ENCODE assay signal across 12 mouse cellular contexts in genomic region chr1:164814243-164814642, GRCm38 (mm10). TPM values are rescaled to one million over a fixed set of nuclear protein-coding genes. Genes with fewer than 3 reads are reported as not detected.
DNase-seq lines count a peak whose midpoint lies in the region; ATAC-seq and TF ChIP-seq lines count a peak whose summit lies in the region.
"Had no signal": no experiment of that assay in that cellular context is flagged by ENCODE, and none has a peak within 500 bp of the region (broad histone marks: within the 10 kb centered on the region; RNA-seq: fewer than 3 reads in every experiment).

No protein-coding gene starts in this region.

- DNase-seq in adrenal gland, adult 2 months, result peak; percentile 15
- no peak for DNase-seq in adrenal gland, postnatal 25 days
- peak; percentile 59 for DNase-seq in hindbrain, postnatal 0 days (ENCODE audit: low spot score)
- DNase-seq in left cerebral cortex, postnatal 14 days (ENCODE audit: low spot score in 2 of 2), result no peak
- no peak for DNase-seq in stomach, postnatal 0 days (ENCODE audit: low spot score)
- DNase-seq: kidney, adult 18-20 months had no signal

- H3K4me3 ChIP-seq in hindbrain, postnatal 0 days (ENCODE audit: low read length), result no peak overlapping the region
- no peak overlapping the region for H3K4me3 ChIP-seq in hindbrain, embryonic 13.5 days
- H3K4me3 ChIP-seq in neural tube, embryonic 14.5 days (ENCODE audit: low read depth, low read length), result no peak overlapping the region
- no peak overlapping the region for H3K4me3 ChIP-seq in stomach, postnatal 0 days (ENCODE audit: low read depth, low read length)

- 34% methylated on average over 2 of the region's 2 CpGs for WGBS in hindbrain, postnatal 0 days
- WGBS in hindbrain, embryonic 13.5 days, result 65% methylated on average over 2 of the region's 2 CpGs
- WGBS in neural tube, embryonic 14.5 days, result 53% methylated on average over 2 of the region's 2 CpGs
- WGBS in stomach, postnatal 0 days, result 48% methylated on average over 2 of the region's 2 CpGs

- H3K9ac ChIP-seq in hindbrain, postnatal 0 days (replicated peaks; ENCODE audit: low read length), result no peak overlapping the region
- no peak overlapping the region for H3K9ac ChIP-seq in hindbrain, embryonic 13.5 days
- H3K9ac ChIP-seq in neural tube, embryonic 14.5 days (replicated peaks; ENCODE audit: low read depth, low read length), result no peak overlapping the region
- no peak overlapping the region for H3K9ac ChIP-seq in stomach, postnatal 0 days (ENCODE audit: low read length)

- no peaks in the 10 kb centered on the region for H3K9me3 ChIP-seq in hindbrain, postnatal 0 days (ENCODE audit: low read length)
- H3K9me3 ChIP-seq in hindbrain, embryonic 13.5 days, result no peaks in the 10 kb centered on the region
- no peaks in the 10 kb centered on the region for H3K9me3 ChIP-seq in neural tube, embryonic 14.5 days (ENCODE audit: control insufficient read depth, low read length)
- no peaks in the 10 kb centered on the region for H3K9me3 ChIP-seq in stomach, postnatal 0 days (ENCODE audit: control insufficient read depth, low read length)

- no peak for TF ChIP-seq CTCF in hindbrain, postnatal 0 days (IDR thresholded peaks at IDR 0.05; ENCODE audit: low read depth)
- TF ChIP-seq CTCF in stomach, postnatal 0 days (IDR thresholded peaks at IDR 0.05; ENCODE audit: low read depth), result no peak

- ATAC-seq in hindbrain, postnatal 0 days, result peak; percentile 77
- ATAC-seq in hindbrain, embryonic 13.5 days (ENCODE audit: low FRiP score), result no peak
- peak; percentile 83 for ATAC-seq in common myeloid progenitor, adult 5-6 weeks (replicated peaks; ENCODE audit: low read depth, poor library complexity, severe bottlenecking)
- ATAC-seq in neural tube, embryonic 14.5 days (ENCODE audit: low read depth), result peak; percentile 67
- no peak for ATAC-seq in stomach, postnatal 0 days (ENCODE audit: low FRiP score, low TSS enrichment)
- ATAC-seq: lung, postnatal 0 days; Patski had no signal

- intact Hi-C loops in left cerebral cortex, postnatal 14 days (cut with DNase I), result no loop called here

- no peak for TF ChIP-seq EP300 in stomach, postnatal 0 days (optimal IDR thresholded peaks at IDR 0.05)

- H3K36me3 ChIP-seq in hindbrain, postnatal 0 days (ENCODE audit: insufficient read depth, low read length), result no peaks in the 10 kb centered on the region
- H3K36me3 ChIP-seq in hindbrain, embryonic 13.5 days, result no peaks in the 10 kb centered on the region
- no peaks in the 10 kb centered on the region for H3K36me3 ChIP-seq in neural tube, embryonic 14.5 days (ENCODE audit: control insufficient read depth, insufficient read depth, low read length)
- no peaks in the 10 kb centered on the region for H3K36me3 ChIP-seq in stomach, postnatal 0 days (ENCODE audit: control insufficient read depth, insufficient read depth, low read length)

- H3K27me3 ChIP-seq in hindbrain, postnatal 0 days (ENCODE audit: insufficient read depth, low read length), result no peaks in the 10 kb centered on the region
- no peaks in the 10 kb centered on the region for H3K27me3 ChIP-seq in hindbrain, embryonic 13.5 days
- H3K27me3 ChIP-seq in neural tube, embryonic 14.5 days (ENCODE audit: control insufficient read depth, insufficient read depth, low read length), result no peaks in the 10 kb centered on the region
- H3K27me3 ChIP-seq in stomach, postnatal 0 days (ENCODE audit: control insufficient read depth, insufficient read depth, low read length), result no peaks in the 10 kb centered on the region
- H3K27me3 ChIP-seq: Patski had no signal

- H3K27ac ChIP-seq in hindbrain, postnatal 0 days, result peak overlapping the region; percentile 58
- no peak overlapping the region for H3K27ac ChIP-seq in hindbrain, embryonic 13.5 days
- no peak overlapping the region for H3K27ac ChIP-seq in neural tube, embryonic 14.5 days (ENCODE audit: low read depth, low read length)
- H3K27ac ChIP-seq in stomach, postnatal 0 days (replicated peaks), result no peak overlapping the region

- H3K4me2 ChIP-seq in hindbrain, postnatal 0 days (ENCODE audit: low read depth, low read length), result no peak overlapping the region
- H3K4me2 ChIP-seq in hindbrain, embryonic 13.5 days, result no peak overlapping the region
- no peak overlapping the region for H3K4me2 ChIP-seq in neural tube, embryonic 14.5 days (ENCODE audit: low read depth, low read length)
- no peak overlapping the region for H3K4me2 ChIP-seq in stomach, postnatal 0 days (replicated peaks; ENCODE audit: low read depth)

- H3K4me1 ChIP-seq in hindbrain, postnatal 0 days (ENCODE audit: insufficient read depth, low read length), result peaks cover 13% of the 10 kb centered on the region; the same call in 1 of the 2 replicates
- peaks cover 5% of the 10 kb centered on the region; the same call in 1 of the 2 replicates for H3K4me1 ChIP-seq in hindbrain, embryonic 13.5 days (replicated peaks)
- H3K4me1 ChIP-seq in neural tube, embryonic 14.5 days (ENCODE audit: control insufficient read depth, insufficient read depth, low read length), result no peaks in the 10 kb centered on the region
- H3K4me1 ChIP-seq in stomach, postnatal 0 days (replicated peaks; ENCODE audit: control insufficient read depth, insufficient read depth), result no peaks in the 10 kb centered on the region

RNA-seq across cellular contexts. Expression of gene Dpt, which starts 17.8 kb away (rescaled TPM):
- total RNA-seq in adrenal gland, adult 2 months (2021), result 10 to 100 TPM; 22.4 to 46.6 TPM
- polyA plus RNA-seq in adrenal gland, adult 2 months (2012; rRNA removed), result 6.2 and 8.0 TPM in 2 replicates
- total RNA-seq in adrenal gland, postnatal 25 days (2021), result 9.2 and 13.2 TPM in 2 replicates
- total RNA-seq in hindbrain, postnatal 0 days (2014; rRNA removed), result 0.14 and 0.68 TPM in 2 replicates
- 0.83 and 1.1 TPM in 2 replicates for polyA plus RNA-seq in hindbrain, postnatal 0 days (2015; fragmentation: Nextera tagmentation; extraction: Ambion mirVana)
- polyA plus RNA-seq in hindbrain, embryonic 13.5 days (2015; fragmentation: Nextera tagmentation; extraction: Ambion mirVana), result 0.25 and 0.40 TPM in 2 replicates
- not detected in 2 replicates for total RNA-seq in common myeloid progenitor, adult 5-6 weeks (2017)
- polyA plus RNA-seq in neural tube, embryonic 14.5 days (2014; fragmentation: Nextera tagmentation; extraction: Ambion mirVana), result 0.85 TPM in 1 of 2 replicates, not detected in the other
- under 1 TPM; 0.57 to 0.72 TPM for total RNA-seq in left cerebral cortex, postnatal 14 days (2021)
- polyA plus RNA-seq in stomach, postnatal 0 days (2015; fragmentation: Nextera tagmentation; extraction: Ambion mirVana), result 35.6 and 53.9 TPM in 2 replicates
- total RNA-seq: neutrophil, adult 5-6 weeks had no signal

Comparison
In these comparisons a context has a peak if more than half of its experiments do, and no peak if none do; other contexts are left out.
1. DNase-seq: peak in adrenal gland, adult 2 months (single experiment) and hindbrain, postnatal 0 days (single experiment); none in adrenal gland, postnatal 25 days (single experiment), left cerebral cortex, postnatal 14 days (0 of 2) and stomach, postnatal 0 days (single experiment).
2. ATAC-seq: peak in hindbrain, postnatal 0 days (single experiment), common myeloid progenitor, adult 5-6 weeks (single experiment) and neural tube, embryonic 14.5 days (single experiment); none in hindbrain, embryonic 13.5 days (single experiment) and stomach, postnatal 0 days (single experiment).